Mouse (Mus musculus) heart, adult 2 months (tissue): ENCODE measurements around the gene Erc2.

Experiments
- CTCF ChIP-seq: fragments of 200-600 bp; IDR thresholded peaks from 2 replicates; pipeline ENCODE4 v1.8.1; 2022; ENCODE audit warnings: antibody characterized with exemption, mild to moderate bottlenecking, moderate library complexity
- POLR2A ChIP-seq: fragments of 200-500 bp; IDR thresholded peaks from 2 replicates; pipeline ENCODE4 v1.6.1; 2011; ENCODE audit warnings: mild to moderate bottlenecking, low read depth, low read length, control low read depth; ENCODE audit not compliant: insufficient read depth

DNA sequence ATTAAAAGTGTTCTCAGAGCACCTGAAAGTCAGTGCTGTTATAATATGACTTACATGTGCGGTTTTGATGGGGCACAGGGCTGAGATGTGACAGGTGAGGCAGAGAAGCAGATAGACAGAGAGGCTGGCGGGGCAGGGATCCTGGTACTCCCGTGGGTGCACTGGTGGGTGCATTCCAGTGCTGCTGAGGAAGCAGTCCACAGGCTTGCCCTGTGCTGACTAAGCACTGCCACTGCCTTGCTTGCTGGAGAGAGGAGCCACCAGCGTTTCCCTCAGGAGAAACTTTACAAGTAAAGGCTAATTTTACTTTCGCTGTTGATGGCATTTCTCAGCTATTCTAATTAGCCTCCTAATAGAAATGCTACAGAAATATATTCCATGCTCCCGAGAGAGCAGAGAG, 45.9 kb downstream of the Erc2 start:
- no peak for TF ChIP-seq CTCF
- TF ChIP-seq POLR2A: no peak
